31 mouse cellular contexts compared by ENCODE assay signal in genomic region chr2:154142580-154142979, GRCm38 (mm10). TPM values are rescaled to one million over a fixed set of nuclear protein-coding genes. Genes with fewer than 3 reads are reported as not detected.
DNase-seq lines count a peak whose midpoint lies in the region; ATAC-seq and TF ChIP-seq lines count a peak whose summit lies in the region.
"Had no signal": no experiment of that assay in that cellular context is flagged by ENCODE, and none has a peak within 500 bp of the region (broad histone marks: within the 10 kb centered on the region; RNA-seq: fewer than 3 reads in every experiment).

Bpifa1 (plus strand) TSS chr2:154142880.

- H3K9me3 ChIP-seq in embryonic facial prominence, embryonic 14.5 days (ENCODE audit: control insufficient read depth, low read length), result no peaks in the 10 kb centered on the region
- no peaks in the 10 kb centered on the region for H3K9me3 ChIP-seq in embryonic facial prominence, embryonic 10.5 days
- no peaks in the 10 kb centered on the region for H3K9me3 ChIP-seq in limb, embryonic 11.5 days (ENCODE audit: control insufficient read depth, low read length)
- no peaks in the 10 kb centered on the region for H3K9me3 ChIP-seq in limb, embryonic 10.5 days (replicated peaks)
- H3K9me3 ChIP-seq: forebrain, embryonic 12.5 days; forebrain, embryonic 15.5 days; heart, embryonic 15.5 days had no signal

- no peak for TF ChIP-seq POLR2A in thymus, adult 2 months (IDR thresholded peaks at IDR 0.05; ENCODE audit: control insufficient read depth, extremely low read depth, insufficient read depth, low read length, poor library complexity)

- H3K36me3 ChIP-seq in embryonic facial prominence, embryonic 14.5 days (ENCODE audit: control insufficient read depth, insufficient read depth, low read length), result no peaks in the 10 kb centered on the region
- H3K36me3 ChIP-seq in embryonic facial prominence, embryonic 10.5 days (replicated peaks), result no peaks in the 10 kb centered on the region
- no peaks in the 10 kb centered on the region for H3K36me3 ChIP-seq in limb, embryonic 11.5 days (ENCODE audit: control insufficient read depth, insufficient read depth, low read length)
- no peaks in the 10 kb centered on the region for H3K36me3 ChIP-seq in limb, embryonic 10.5 days
- no peaks in the 10 kb centered on the region for H3K36me3 ChIP-seq in thymus, adult 2 months (ENCODE audit: control insufficient read depth, insufficient read depth, low read length)
- H3K36me3 ChIP-seq: forebrain, embryonic 12.5 days; forebrain, embryonic 15.5 days; heart, embryonic 15.5 days had no signal

- no peaks in the 10 kb centered on the region for H3K4me1 ChIP-seq in embryonic facial prominence, embryonic 14.5 days (ENCODE audit: control insufficient read depth, insufficient read depth, low read length)
- no peaks in the 10 kb centered on the region for H3K4me1 ChIP-seq in embryonic facial prominence, embryonic 10.5 days
- no peaks in the 10 kb centered on the region for H3K4me1 ChIP-seq in limb, embryonic 11.5 days (ENCODE audit: control insufficient read depth, insufficient read depth, low read length)
- H3K4me1 ChIP-seq in limb, embryonic 10.5 days, result no peaks in the 10 kb centered on the region
- no peaks in the 10 kb centered on the region for H3K4me1 ChIP-seq in thymus, adult 2 months (replicated peaks; ENCODE audit: control insufficient read depth, insufficient read depth, low read length)
- H3K4me1 ChIP-seq: forebrain, embryonic 12.5 days; heart, embryonic 15.5 days had no signal

- H3K4me3 ChIP-seq in embryonic facial prominence, embryonic 14.5 days (ENCODE audit: low read depth, low read length), result no peak within 1 kb of the TSS
- no peak within 1 kb of the TSS for H3K4me3 ChIP-seq in embryonic facial prominence, embryonic 10.5 days
- no peak within 1 kb of the TSS for H3K4me3 ChIP-seq in limb, embryonic 11.5 days (ENCODE audit: low read depth, low read length)
- H3K4me3 ChIP-seq in limb, embryonic 10.5 days, result no peak within 1 kb of the TSS
- H3K4me3 ChIP-seq in thymus, adult 2 months (ENCODE audit: control insufficient read depth, insufficient read depth, low read length), result no peak within 1 kb of the TSS
- H3K4me3 ChIP-seq: erythroblast, embryonic 14.5 days; forebrain, embryonic 12.5 days; forebrain, embryonic 15.5 days; heart, adult 2 months; heart, embryonic 15.5 days had no signal

- H3K9ac ChIP-seq in embryonic facial prominence, embryonic 14.5 days (ENCODE audit: low read depth, low read length), result no peak within 1 kb of the TSS
- H3K9ac ChIP-seq in limb, embryonic 11.5 days (ENCODE audit: low read length), result no peak within 1 kb of the TSS
- H3K9ac ChIP-seq: forebrain, embryonic 12.5 days; forebrain, embryonic 15.5 days; heart, embryonic 15.5 days; hindbrain, embryonic 14.5 days had no signal

- no peak within 1 kb of the TSS for H3K4me2 ChIP-seq in embryonic facial prominence, embryonic 14.5 days (ENCODE audit: low read depth, low read length)
- H3K4me2 ChIP-seq in limb, embryonic 11.5 days (ENCODE audit: low read depth, severe bottlenecking), result no peak within 1 kb of the TSS
- H3K4me2 ChIP-seq: forebrain, embryonic 12.5 days; forebrain, embryonic 15.5 days; heart, embryonic 11.5 days; heart, embryonic 15.5 days; hindbrain, embryonic 14.5 days had no signal

- H3K27ac ChIP-seq in embryonic facial prominence, embryonic 14.5 days (replicated peaks; ENCODE audit: low read depth, low read length), result no peak within 1 kb of the TSS
- H3K27ac ChIP-seq in embryonic facial prominence, embryonic 10.5 days (replicated peaks), result no peak within 1 kb of the TSS
- H3K27ac ChIP-seq in limb, embryonic 11.5 days (replicated peaks; ENCODE audit: low read depth, low read length), result no peak within 1 kb of the TSS
- no peak within 1 kb of the TSS for H3K27ac ChIP-seq in limb, embryonic 10.5 days
- no peak within 1 kb of the TSS for H3K27ac ChIP-seq in thymus, adult 2 months (ENCODE audit: control insufficient read depth, insufficient read depth, low read length)
- H3K27ac ChIP-seq: forebrain, embryonic 12.5 days; forebrain, embryonic 15.5 days; heart, adult 2 months; heart, embryonic 15.5 days; hindbrain, embryonic 14.5 days; hindbrain, postnatal 0 days had no signal

- TF ChIP-seq CTCF in thymus, adult 2 months (IDR thresholded peaks at IDR 0.05; ENCODE audit: borderline replicate concordance, control insufficient read depth, extremely low read depth, insufficient read depth, low read length, poor library complexity), result no peak

- no peak for ATAC-seq in embryonic facial prominence, embryonic 14.5 days (ENCODE audit: low read depth)
- no peak for ATAC-seq in limb, embryonic 11.5 days (ENCODE audit: insufficient number of reproducible peaks, low FRiP score, low TSS enrichment, low read depth)
- ATAC-seq: activated CD4-positive, CD25-positive, alpha-beta regulatory T cell, adult 4 months; forebrain, embryonic 15.5 days; hindbrain, postnatal 0 days; inflammation-experienced regulatory T-cells, adult 6 months had no signal

- no peaks in the 10 kb centered on the region for H3K27me3 ChIP-seq in embryonic facial prominence, embryonic 14.5 days (replicated peaks; ENCODE audit: control insufficient read depth, insufficient read depth, low read length)
- no peaks in the 10 kb centered on the region for H3K27me3 ChIP-seq in embryonic facial prominence, embryonic 10.5 days (replicated peaks; ENCODE audit: low read depth, poor library complexity, severe bottlenecking)
- H3K27me3 ChIP-seq in limb, embryonic 11.5 days (ENCODE audit: control insufficient read depth, insufficient read depth, low read length), result no peaks in the 10 kb centered on the region
- no peaks in the 10 kb centered on the region for H3K27me3 ChIP-seq in limb, embryonic 10.5 days (ENCODE audit: low read depth, poor library complexity, severe bottlenecking)
- no peaks in the 10 kb centered on the region for H3K27me3 ChIP-seq in thymus, adult 2 months (ENCODE audit: control insufficient read depth, insufficient read depth, low read length)
- H3K27me3 ChIP-seq: forebrain, embryonic 12.5 days; forebrain, embryonic 15.5 days; heart, embryonic 15.5 days had no signal

- 79% methylated on average over 4 of the region's 4 CpGs for WGBS in embryonic facial prominence, embryonic 14.5 days
- 84% methylated on average over 4 of the region's 4 CpGs for WGBS in embryonic facial prominence, embryonic 10.5 days
- WGBS in limb, embryonic 11.5 days, result 85% methylated on average over 4 of the region's 4 CpGs
- 84% methylated on average over 4 of the region's 4 CpGs for whole genome bisulfite sequencing in limb, embryonic 10.5 days
- 88% methylated on average over 4 of the region's 4 CpGs for WGBS in thymus, adult 2 months

- DNase-seq in embryonic facial prominence, embryonic 14.5 days (ENCODE audit: low spot score), result no peak
- DNase-seq in embryonic facial prominence, embryonic 10.5 days (ENCODE audit: low spot score), result no peak
- DNase-seq in limb, embryonic 11.5 days (ENCODE audit: low spot score), result peak; percentile 3
- DNase-seq in limb, embryonic 10.5 days (ENCODE audit: low spot score), result no peak
- no peak for DNase-seq in thymus, adult 2 months
- no peak for DNase-seq in thymus, postnatal 10 days (ENCODE audit: low spot score in 2 of 2)
- DNase-seq: adrenal gland, adult 8-10 months; adrenal gland, postnatal 25 days; cerebellum, adult 11-12 months; cerebellum, adult 8-10 months; cerebellum, postnatal 10 days; cerebellum, postnatal 36 days; embryo, embryonic 11 days; gastrocnemius, postnatal 25 days; heart, adult 2 months; heart, postnatal 14 days; heart, postnatal 4 days had no signal

RNA-seq across cellular contexts. Expression of gene Bpifa1, which starts in this region (rescaled TPM):
- polyA plus RNA-seq in embryonic facial prominence, embryonic 14.5 days (2014; fragmentation: Nextera tagmentation; extraction: Ambion mirVana), result 92.3 and 176 TPM in 2 replicates
- not detected in 2 replicates for polyA plus RNA-seq in embryonic facial prominence, embryonic 10.5 days (2016; fragmentation: Nextera tagmentation; extraction: Ambion mirVana)
- polyA plus RNA-seq in limb, embryonic 11.5 days (2014; fragmentation: Nextera tagmentation; extraction: Ambion mirVana), result not detected in 2 replicates
- not detected in 2 replicates for polyA plus RNA-seq in limb, embryonic 10.5 days (2016; fragmentation: Nextera tagmentation; extraction: Ambion mirVana)
- polyA plus RNA-seq in thymus, adult 2 months (2012; rRNA removed), result 23.3 and 33.0 TPM in 2 replicates
- polyA plus RNA-seq: activated CD4-positive, CD25-positive, alpha-beta regulatory T cell, adult 4 months; brain, embryonic 14.5 days; cortical plate, adult 2 months; embryonic facial prominence, embryonic 11.5 days; erythroblast, embryonic 14.5 days; forebrain, embryonic 12.5 days; forebrain, embryonic 15.5 days; gonadal fat pad, adult 2 months; heart, embryonic 11.5 days; hindbrain, embryonic 11.5 days; hindbrain, embryonic 14.5 days; inflammation-experienced regulatory T-cells, adult 6 months had no signal

Comparison
In these comparisons a context has a peak if more than half of its experiments do, and no peak if none do; other contexts are left out.
1. RNA of gene Bpifa1 (polyA plus RNA-seq): 92.3 to 176 TPM in embryonic facial prominence, embryonic 14.5 days and 23.3 to 33.0 TPM in thymus, adult 2 months; not detected in embryonic facial prominence, embryonic 10.5 days, not detected in limb, embryonic 11.5 days and not detected in limb, embryonic 10.5 days; every median in the first group is over 10 times any median in the second.
2. Peak in DNase-seq in limb, embryonic 11.5 days; RNA of the gene not detected or under 1 TPM.